Mouse (Mus musculus): ENCODE data around the gene Hydin. TPM values are rescaled to one million over a fixed set of nuclear protein-coding genes. Genes with fewer than 3 reads are reported as not detected.

Hydin gene
- total and polyA plus RNA-seq, 3 experiments = 9.5 to 17.3 (median 9.8) TPM

- Histone ChIP-seq H3K79me2 (replicated peaks; ENCODE audit: control insufficient read depth, extremely low read depth, insufficient read depth, poor library complexity, severe bottlenecking) (no peaks in the 10 kb centered on the region), H3K9ac (ENCODE audit: insufficient read depth, low read depth) (no peak overlapping the region), H3K36me3 (replicated peaks in 1 of 2; ENCODE audit: control insufficient read depth in 1 of 2, insufficient read depth in 1 of 2, low read length in 1 of 2) (peaks cover 54 to 95% of the 10 kb centered on the region in 2 experiments), H3K4me1 (ENCODE audit: control insufficient read depth in 1 of 2, insufficient read depth in 2 of 2) (peaks cover 0 to 14% of the 10 kb centered on the region in 2 experiments; a peak in 1 of 4 replicates), H3K4me3 (replicated peaks in 1 of 3; ENCODE audit: low read depth in 2 of 3, low read length in 2 of 3, poor library complexity in 1 of 3) (no peak overlapping the region), H3K4me2 (ENCODE audit: insufficient read depth, low read depth, poor library complexity, severe bottlenecking) (no peak overlapping the region), H3K27me3 (replicated peaks) (no peaks in the 10 kb centered on the region), H3K27ac (ENCODE audit: insufficient read depth, low read depth) (no peak overlapping the region), H3K9me3 (replicated peaks; ENCODE audit: low read length) (no peaks in the 10 kb centered on the region)
- in situ Hi-C loops (cut with MboI; ENCODE audit: low pct_ligation_motif_present, low pct_unique_long_range_greater_than_20kb, low sequenced_read_pairs) (no loop called here), dilution Hi-C loops (cut with MboI; ENCODE audit: extremely low pct_ligation_motif_present, extremely low pct_unique_long_range_greater_than_20kb, low sequenced_read_pairs) (no loop called here)
- no peak for DNase-seq (ENCODE audit: extremely low read depth)
- no peak for TF ChIP-seq NELFE (IDR thresholded peaks at IDR 0.05; ENCODE audit: low read depth, low read length)
- TF ChIP-seq TCF12 (IDR thresholded peaks at IDR 0.05; ENCODE audit: low read depth, low read length) = no peak
Observed at GRCm38 (mm10) chr8:110655827-110656226, 389.1 kb downstream of the Hydin start.

GRCm38 (mm10) chr8:110657661-110658060, 390.9 kb downstream of the Hydin start:
- dilution Hi-C loops (cut with MboI; ENCODE audit: extremely low pct_ligation_motif_present, extremely low pct_unique_long_range_greater_than_20kb, low sequenced_read_pairs) = no loop called here
- Histone ChIP-seq H3K4me3 (replicated peaks in 1 of 3; ENCODE audit: low read depth in 2 of 3, low read length in 2 of 3, poor library complexity in 1 of 3) (no peak overlapping the region), H3K36me3 (replicated peaks in 1 of 2; ENCODE audit: control insufficient read depth in 1 of 2, insufficient read depth in 1 of 2, low read length in 1 of 2) (peaks cover 48 to 95% of the 10 kb centered on the region in 2 experiments), H3K9ac (ENCODE audit: insufficient read depth, low read depth) (no peak overlapping the region), H3K27ac (ENCODE audit: insufficient read depth, low read depth) (no peak overlapping the region), H3K79me2 (replicated peaks; ENCODE audit: control insufficient read depth, extremely low read depth, insufficient read depth, poor library complexity, severe bottlenecking) (no peaks in the 10 kb centered on the region), H3K9me3 (replicated peaks; ENCODE audit: low read length) (no peaks in the 10 kb centered on the region), H3K27me3 (replicated peaks) (no peaks in the 10 kb centered on the region), H3K4me1 (ENCODE audit: control insufficient read depth in 1 of 2, insufficient read depth in 2 of 2) (peaks cover 0 to 14% of the 10 kb centered on the region in 2 experiments; a peak in 1 of 4 replicates), H3K4me2 (ENCODE audit: insufficient read depth, low read depth, poor library complexity, severe bottlenecking) (no peak overlapping the region)
- no peak for TF ChIP-seq MAX (IDR thresholded peaks at IDR 0.05; ENCODE audit: low read length)
- no peak for TF ChIP-seq NELFE (IDR thresholded peaks at IDR 0.05; ENCODE audit: low read depth, low read length)
- no peak for TF ChIP-seq ZNF384 (IDR thresholded peaks at IDR 0.05; ENCODE audit: low read depth, low read length)
- TF ChIP-seq PAX5 (IDR thresholded peaks at IDR 0.05; ENCODE audit: low read length) = no peak
- TF ChIP-seq RAD21 (IDR thresholded peaks at IDR 0.05; ENCODE audit: low read depth, low read length) = no peak
- no peak for TF ChIP-seq EP300 (IDR thresholded peaks at IDR 0.05; ENCODE audit: low read length)
- no peak for TF ChIP-seq ZMIZ1 (IDR thresholded peaks at IDR 0.05; ENCODE audit: low read depth, low read length)
- TF ChIP-seq POLR2AphosphoS2 (IDR thresholded peaks at IDR 0.05; ENCODE audit: low read depth, low read length) = no peak
- in situ Hi-C loops (cut with MboI; ENCODE audit: low pct_ligation_motif_present, low pct_unique_long_range_greater_than_20kb, low sequenced_read_pairs) = no loop called here
- no peak for DNase-seq (ENCODE audit: extremely low read depth)

Other genes starting within 250 kb of the Hydin start
- gene Chst4, start 227.2 kb upstream of the Hydin start, total RNA-seq (2012; rRNA removed) = not detected in 2 replicates
- gene Chst4, start 227.2 kb upstream of the Hydin start, total RNA-seq (2014; rRNA removed) = not detected in 2 replicates
- not detected in 2 replicates for gene Chst4, start 227.2 kb upstream of the Hydin start, polyA plus RNA-seq (2012; ENCODE audit: insufficient read length, low read depth)
- 1.3 and 2.0 TPM in 2 replicates for gene Zfp612, start 187.2 kb upstream of the Hydin start, total RNA-seq (2012; rRNA removed)
- gene Zfp612, start 187.2 kb upstream of the Hydin start, total RNA-seq (2014; rRNA removed) = 0.04 and 0.08 TPM in 2 replicates
- 0.13 TPM in 1 of 2 replicates, not detected in the other for gene Zfp612, start 187.2 kb upstream of the Hydin start, polyA plus RNA-seq (2012; ENCODE audit: insufficient read length, low read depth)
- gene Gm21964, start 165.8 kb upstream of the Hydin start, total RNA-seq (2012; rRNA removed) = not detected in 2 replicates
- gene Gm21964, start 165.8 kb upstream of the Hydin start, total RNA-seq (2014; rRNA removed) = not detected in 2 replicates
- not detected in 2 replicates for gene Gm21964, start 165.8 kb upstream of the Hydin start, polyA plus RNA-seq (2012; ENCODE audit: insufficient read length, low read depth)
- not detected in 2 replicates for gene Gm17720, start 164.2 kb upstream of the Hydin start, total RNA-seq (2012; rRNA removed)
- not detected in 2 replicates for gene Gm17720, start 164.2 kb upstream of the Hydin start, total RNA-seq (2014; rRNA removed)
- gene Gm17720, start 164.2 kb upstream of the Hydin start, polyA plus RNA-seq (2012; ENCODE audit: insufficient read length, low read depth) = not detected in 2 replicates
- not detected in 2 replicates for gene Calb2, start 98.8 kb upstream of the Hydin start, total RNA-seq (2012; rRNA removed)
- not detected in 2 replicates for gene Calb2, start 98.8 kb upstream of the Hydin start, total RNA-seq (2014; rRNA removed)
- not detected in 2 replicates for gene Calb2, start 98.8 kb upstream of the Hydin start, polyA plus RNA-seq (2012; ENCODE audit: insufficient read length, low read depth)
- gene Cmtr2, start 51.3 kb upstream of the Hydin start, total RNA-seq (2012; rRNA removed) = 12.8 and 14.8 TPM in 2 replicates
- 21.9 and 24.2 TPM in 2 replicates for gene Cmtr2, start 51.3 kb upstream of the Hydin start, total RNA-seq (2014; rRNA removed)
- 8.7 and 8.8 TPM in 2 replicates for gene Cmtr2, start 51.3 kb upstream of the Hydin start, polyA plus RNA-seq (2012; ENCODE audit: insufficient read length, low read depth)

All from CH12.LX (cell line).